Mouse (Mus musculus) thymus, adult 2 months (tissue): Measurements from ENCODE around the gene Tigd4. TPM values are rescaled to one million over a fixed set of nuclear protein-coding genes. Genes with fewer than 3 reads are reported as not detected.

ENCODE experiments used
- DNase-seq: peaks from one replicate; pipeline ENCODE4 v3.0.0; 2021
- H3K27ac ChIP-seq: fragments of 200-500 bp; 2 replicates; pipeline ENCODE4 v1.5.1; 2012; ENCODE audit warnings: low read length, control low read depth; ENCODE audit not compliant: control insufficient read depth, insufficient read depth
- H3K27me3 ChIP-seq: fragments of 200-500 bp; 2 replicates; pipeline ENCODE4 v1.6.1; 2012; ENCODE audit warnings: mild to moderate bottlenecking, low read length, moderate library complexity, mixed read lengths; ENCODE audit not compliant: control insufficient read depth, insufficient read depth
- H3K36me3 ChIP-seq: fragments of 200-500 bp; 2 replicates; pipeline ENCODE4 v1.6.1; 2012; ENCODE audit warnings: mild to moderate bottlenecking, low read length, moderate library complexity; ENCODE audit not compliant: control insufficient read depth, insufficient read depth
- H3K4me1 ChIP-seq: fragments of 200-500 bp; replicated peaks from 2 replicates; pipeline ENCODE4 v1.6.1; 2012; ENCODE audit warnings: low read length; ENCODE audit not compliant: control insufficient read depth, insufficient read depth
- H3K4me3 ChIP-seq: fragments of 200-500 bp; 2 replicates; pipeline ENCODE4 v1.5.1; 2012; ENCODE audit warnings: mild to moderate bottlenecking, low read length, control low read depth, moderate library complexity; ENCODE audit not compliant: control insufficient read depth, insufficient read depth
- CTCF ChIP-seq: fragments of 200-500 bp; IDR thresholded peaks from 2 replicates; pipeline ENCODE4 v1.5.1; 2012; ENCODE audit warnings: mild to moderate bottlenecking, control low read depth, low read length, moderate library complexity, borderline replicate concordance; ENCODE audit not compliant: control insufficient read depth, poor library complexity, insufficient read depth; ENCODE audit errors: extremely low read depth
- POLR2A ChIP-seq: fragments of 200-500 bp; IDR thresholded peaks from 2 replicates; pipeline ENCODE4 v1.6.1; 2012; ENCODE audit warnings: mild to moderate bottlenecking, low read length, control low read depth, moderate library complexity; ENCODE audit not compliant: control insufficient read depth, poor library complexity, insufficient read depth; ENCODE audit errors: extremely low read depth
- WGBS: fragments of 180-500 bp; shearing (Covaris S2); methylation state at CpG from one replicate; pipeline ENCODE4 v1.1.7; 2018; 5-methylcytosine and 5-hydroxymethylcytosine counted together
- polyA plus RNA-seq: library from polyadenylated mRNA; depleted of rRNA; stranded (reverse); fragments of >200 nt; gene quantifications from 2 replicates; pipeline ENCODE4 v1.2.3, GENCODE M21; 2012; rRNA removed

Gene Tigd4
- polyA plus RNA-seq, 1 experiment: not detected

GRCm38 (mm10) chr3:84642942-84643341 is 49.6 kb downstream of the Tigd4 start:
- H3K4me3 ChIP-seq: no peak overlapping the region
- no peak for DNase-seq
- no peak overlapping the region for H3K27ac ChIP-seq
- WGBS: 98% methylated on average over 4 of the region's 4 CpGs
- no peak for TF ChIP-seq POLR2A
- no peak for TF ChIP-seq CTCF
- no peaks in the 10 kb centered on the region for H3K27me3 ChIP-seq
- H3K4me1 ChIP-seq: no peaks in the 10 kb centered on the region
- no peaks in the 10 kb centered on the region for H3K36me3 ChIP-seq

GRCm38 (mm10) chr3:84645156-84646006 is 52.0 kb downstream of the Tigd4 start:
- Histone ChIP-seq H3K27ac (no peak overlapping the region), H3K4me1 (no peaks in the 10 kb centered on the region), H3K36me3 (no peaks in the 10 kb centered on the region), H3K27me3 (no peaks in the 10 kb centered on the region), H3K4me3 (no peak overlapping the region)
- DNase-seq: no peak
- 73% methylated on average over 9 of the region's 9 CpGs for WGBS
- TF ChIP-seq CTCF (no peak), POLR2A (no peak)

- DNase-seq: no peak
- no peak for TF ChIP-seq POLR2A
- Histone ChIP-seq H3K27me3 (no peaks in the 10 kb centered on the region), H3K4me1 (no peaks in the 10 kb centered on the region), H3K27ac (no peak overlapping the region), H3K4me3 (no peak overlapping the region), H3K36me3 (no peaks in the 10 kb centered on the region)
- WGBS: 92% methylated on average over 3 of the region's 3 CpGs
These were observed 52.6 kb downstream of the Tigd4 start for GRCm38 (mm10) chr3:84646007-84646290.

- TF ChIP-seq CTCF (no peak), POLR2A (no peak)
- Histone ChIP-seq H3K36me3 (no peaks in the 10 kb centered on the region), H3K4me3 (no peak overlapping the region), H3K27me3 (no peaks in the 10 kb centered on the region), H3K27ac (no peak overlapping the region), H3K4me1 (no peaks in the 10 kb centered on the region)
- no peak for DNase-seq
- 78% methylated on average over 8 of the region's 8 CpGs for WGBS
These were observed 53.0 kb downstream of the Tigd4 start for GRCm38 (mm10) chr3:84646331-84646845.

Other genes with a start within 250 kb of the Tigd4 start
- gene Fhdc1, start 113.1 kb upstream of the Tigd4 start, polyA plus RNA-seq: 0.47 and 0.49 TPM in 2 replicates
- 8.5 and 10.1 TPM in 2 replicates for gene Arfip1, start 10.9 kb upstream of the Tigd4 start, polyA plus RNA-seq
- gene Tmem154, start 72.6 kb downstream of the Tigd4 start, polyA plus RNA-seq: 12.4 and 14.4 TPM in 2 replicates
- 8.0 and 8.3 TPM in 2 replicates for gene Fbxw7, start 221.7 kb downstream of the Tigd4 start, polyA plus RNA-seq